Mouse (Mus musculus): ENCODE measurements around the gene Pdlim4. TPM values are rescaled to one million over a fixed set of nuclear protein-coding genes. Genes with fewer than 3 reads are reported as not detected.
A peak's percentile ranks its signal among the peaks of the same experiment; 100 is the strongest.

Pdlim4 gene
- polyA plus RNA-seq, 1 experiment = 53.3 TPM

DNA sequence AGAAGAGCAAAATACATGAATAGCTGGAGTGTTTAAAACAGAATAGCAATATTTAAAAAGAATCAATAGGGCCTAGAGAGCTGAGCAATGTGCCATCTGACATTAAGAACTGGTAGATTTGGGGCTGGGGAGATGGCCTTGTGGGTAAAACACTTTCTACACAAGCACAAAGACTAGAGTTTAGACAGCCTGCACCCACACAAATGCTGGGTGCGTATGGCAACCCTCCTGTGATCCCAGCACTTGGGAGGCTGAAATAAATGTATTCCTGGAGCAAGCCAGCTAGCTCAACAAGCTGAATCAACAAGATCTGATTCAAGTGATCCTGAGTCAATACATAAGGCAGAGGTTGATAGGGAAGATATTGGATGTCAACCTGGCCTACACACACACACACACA, 16.2 kb upstream of the Pdlim4 start:
- no peak overlapping the region for H3K27ac ChIP-seq (ENCODE audit: insufficient read depth, low read length)
- WGBS = 93% methylated on average over 1 of the region's 1 CpGs

DNA sequence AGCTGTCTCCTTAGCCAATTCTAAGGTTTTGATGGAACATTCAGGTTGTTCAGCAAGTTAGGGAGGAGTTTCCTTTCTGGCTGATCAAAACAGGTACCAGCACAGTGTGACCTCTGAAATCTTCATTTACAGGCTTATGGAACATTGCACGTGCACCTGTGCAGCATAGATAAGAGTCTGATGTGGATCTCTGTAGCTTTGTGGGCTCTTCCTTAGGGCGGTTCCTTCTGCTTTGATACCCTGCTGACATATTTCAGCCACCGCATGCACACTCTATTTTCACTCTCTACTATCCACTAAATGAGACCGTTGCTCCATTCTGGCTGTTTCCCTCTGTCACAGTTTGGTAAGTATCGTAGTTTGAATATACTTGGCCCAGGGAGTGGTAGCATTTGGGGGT, 13.9 kb upstream of the Pdlim4 start:
- Histone ChIP-seq H3K36me3 (ENCODE audit: control insufficient read depth, insufficient read depth, low read length) (no peaks in the 10 kb centered on the region), H3K4me1 (ENCODE audit: control insufficient read depth, insufficient read depth, insufficient read length) (no peaks in the 10 kb centered on the region), H3K4me3 (ENCODE audit: extremely low read depth, insufficient read depth, insufficient read length) (no peak overlapping the region), H3K27me3 (ENCODE audit: control insufficient read depth, insufficient read depth, low read length) (no peaks in the 10 kb centered on the region), H3K27ac (ENCODE audit: insufficient read depth, low read length) (peak overlapping the region; percentile 52)
- WGBS = 74% methylated on average over 5 of the region's 5 CpGs
- DNase-seq (ENCODE audit: low read depth in 1 of 2, low spot score in 2 of 2) = no peak
- TF ChIP-seq POLR2A (IDR thresholded peaks at IDR 0.05; ENCODE audit: low read depth, low read length) = no peak
- no peak for TF ChIP-seq CTCF (IDR thresholded peaks at IDR 0.05; ENCODE audit: extremely low read depth, insufficient read depth, insufficient read length, insufficient replicate concordance)

More for the DNA sequence above, 16.2 kb upstream of the Pdlim4 start:
- no peaks in the 10 kb centered on the region for H3K36me3 ChIP-seq (ENCODE audit: control insufficient read depth, insufficient read depth, low read length)
- H3K4me3 ChIP-seq (ENCODE audit: extremely low read depth, insufficient read depth, insufficient read length) = no peak overlapping the region
- no peaks in the 10 kb centered on the region for H3K27me3 ChIP-seq (ENCODE audit: control insufficient read depth, insufficient read depth, low read length)
- H3K4me1 ChIP-seq (ENCODE audit: control insufficient read depth, insufficient read depth, insufficient read length) = no peaks in the 10 kb centered on the region; the same call in 1 of the 2 replicates
- DNase-seq (ENCODE audit: low read depth in 1 of 2, low spot score in 2 of 2) = no peak
- TF ChIP-seq CTCF (IDR thresholded peaks at IDR 0.05; ENCODE audit: extremely low read depth, insufficient read depth, insufficient read length, insufficient replicate concordance) (no peak), POLR2A (IDR thresholded peaks at IDR 0.05; ENCODE audit: low read depth, low read length) (no peak)

DNA sequence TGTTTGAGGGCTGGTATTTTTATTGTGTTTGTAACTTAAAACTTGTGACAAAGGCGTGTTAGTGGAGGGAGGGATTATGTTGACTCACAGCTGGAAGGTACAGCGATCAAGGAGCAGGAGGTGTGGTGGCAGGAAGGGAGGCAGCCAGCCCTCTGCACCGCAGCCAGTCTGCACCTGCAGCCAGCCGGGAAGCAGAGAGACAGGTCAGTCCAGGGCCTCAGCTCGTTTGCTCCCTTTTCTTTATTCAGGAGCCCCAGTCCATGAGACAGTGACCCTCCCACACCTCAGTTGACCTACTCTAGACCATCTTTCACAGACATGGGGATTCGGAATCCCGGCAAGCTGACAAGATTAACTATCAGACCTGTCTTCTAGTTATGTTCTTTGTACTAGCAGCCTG, 11.6 kb upstream of the Pdlim4 start:
- TF ChIP-seq CTCF (IDR thresholded peaks at IDR 0.05; ENCODE audit: extremely low read depth, insufficient read depth, insufficient read length, insufficient replicate concordance) = no peak
- TF ChIP-seq POLR2A (IDR thresholded peaks at IDR 0.05; ENCODE audit: low read depth, low read length) = no peak
- Histone ChIP-seq H3K4me3 (ENCODE audit: extremely low read depth, insufficient read depth, insufficient read length) (no peak overlapping the region), H3K27me3 (ENCODE audit: control insufficient read depth, insufficient read depth, low read length) (no peaks in the 10 kb centered on the region), H3K4me1 (ENCODE audit: control insufficient read depth, insufficient read depth, insufficient read length) (no peaks in the 10 kb centered on the region), H3K36me3 (ENCODE audit: control insufficient read depth, insufficient read depth, low read length) (no peaks in the 10 kb centered on the region), H3K27ac (ENCODE audit: insufficient read depth, low read length) (no peak overlapping the region)
- DNase-seq (ENCODE audit: low read depth in 1 of 2, low spot score in 2 of 2) = no peak
- WGBS = 59% methylated on average over 7 of the region's 7 CpGs

DNA sequence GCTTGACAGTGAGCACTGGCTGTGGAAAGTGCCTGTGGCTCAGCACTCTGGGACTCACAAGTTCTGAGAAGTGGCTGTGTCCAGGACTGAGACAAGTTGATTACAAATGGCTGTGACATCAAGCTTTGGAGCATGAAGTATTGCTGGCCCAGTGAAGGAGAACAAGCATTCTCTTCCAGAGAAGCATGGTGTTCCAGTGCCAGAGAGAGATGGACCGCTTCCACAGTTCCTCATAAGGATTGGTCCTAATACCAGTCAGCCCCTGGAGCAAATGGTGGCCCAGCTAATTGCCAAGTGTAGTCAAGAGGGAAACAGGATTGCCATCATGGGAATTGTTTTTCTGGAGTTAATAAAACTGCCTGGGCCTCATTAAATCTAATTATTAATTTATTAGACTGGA, 7.3 kb upstream of the Pdlim4 start:
- no peak for TF ChIP-seq CTCF (IDR thresholded peaks at IDR 0.05; ENCODE audit: extremely low read depth, insufficient read depth, insufficient read length, insufficient replicate concordance)
- TF ChIP-seq POLR2A (IDR thresholded peaks at IDR 0.05; ENCODE audit: low read depth, low read length) = no peak
- H3K4me1 ChIP-seq (ENCODE audit: control insufficient read depth, insufficient read depth, insufficient read length) = no peaks in the 10 kb centered on the region
- H3K36me3 ChIP-seq (ENCODE audit: control insufficient read depth, insufficient read depth, low read length) = no peaks in the 10 kb centered on the region
- H3K27me3 ChIP-seq (ENCODE audit: control insufficient read depth, insufficient read depth, low read length) = no peaks in the 10 kb centered on the region
- 98% methylated on average over 1 of the region's 1 CpGs for WGBS
- H3K4me3 ChIP-seq (ENCODE audit: extremely low read depth, insufficient read depth, insufficient read length) = no peak overlapping the region
- DNase-seq (ENCODE audit: low read depth in 1 of 2, low spot score in 2 of 2) = no peak
- H3K27ac ChIP-seq (ENCODE audit: insufficient read depth, low read length) = no peak overlapping the region

DNA sequence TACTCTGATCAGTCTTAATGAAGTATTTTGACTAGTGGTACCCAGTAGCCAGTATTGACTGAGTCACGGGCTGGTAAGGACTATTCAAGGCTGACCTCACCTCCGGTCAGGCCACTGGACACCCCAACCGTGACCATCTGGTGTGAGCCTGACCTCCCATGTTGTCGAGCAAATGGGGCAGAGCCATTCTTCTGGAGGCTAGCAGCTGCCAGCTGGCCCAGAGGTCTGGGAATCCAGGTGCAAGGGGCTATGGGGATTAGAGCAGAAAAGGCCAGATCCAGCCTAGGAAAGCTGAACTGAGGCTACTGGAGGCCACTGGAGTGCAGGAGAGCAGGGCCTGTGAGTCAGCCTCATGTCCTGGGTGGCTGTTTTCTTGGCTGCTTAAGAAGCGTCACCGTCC, 6.5 kb upstream of the Pdlim4 start:
- H3K4me3 ChIP-seq (ENCODE audit: extremely low read depth, insufficient read depth, insufficient read length) = no peak overlapping the region
- TF ChIP-seq CTCF (IDR thresholded peaks at IDR 0.05; ENCODE audit: extremely low read depth, insufficient read depth, insufficient read length, insufficient replicate concordance) (no peak), POLR2A (IDR thresholded peaks at IDR 0.05; ENCODE audit: low read depth, low read length) (no peak)
- no peak overlapping the region for H3K27ac ChIP-seq (ENCODE audit: insufficient read depth, low read length)
- 89% methylated on average over 6 of the region's 6 CpGs for WGBS
- H3K36me3 ChIP-seq (ENCODE audit: control insufficient read depth, insufficient read depth, low read length) = no peaks in the 10 kb centered on the region
- no peak for DNase-seq (ENCODE audit: low read depth in 1 of 2, low spot score in 2 of 2)
- no peaks in the 10 kb centered on the region for H3K4me1 ChIP-seq (ENCODE audit: control insufficient read depth, insufficient read depth, insufficient read length)
- 0 out of 2 replicates have a peak, but pooled peaks cover 2% of the 10 kb centered on the region for H3K27me3 ChIP-seq (ENCODE audit: control insufficient read depth, insufficient read depth, low read length)

DNA sequence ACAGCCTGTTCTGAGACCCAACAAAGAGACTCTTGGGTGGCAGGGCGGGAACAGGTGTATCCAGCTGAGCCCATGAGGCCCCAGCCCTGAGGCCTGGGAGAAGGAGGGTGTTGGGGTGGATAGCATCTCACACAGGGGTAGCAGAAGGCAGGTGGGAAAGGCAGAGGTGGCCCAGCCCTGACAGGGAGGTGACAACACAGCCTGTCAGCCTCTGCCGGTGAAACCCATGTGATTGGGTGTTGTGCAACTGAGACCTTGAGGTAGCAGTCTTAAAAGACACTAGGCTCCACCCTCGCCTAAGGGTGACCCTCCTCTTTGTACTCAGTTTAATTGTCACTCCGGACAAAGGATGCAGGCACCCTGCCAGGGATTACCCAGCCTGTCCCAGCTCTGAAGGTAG, 4.5 kb upstream of the Pdlim4 start:
- no peak overlapping the region for H3K4me3 ChIP-seq (ENCODE audit: extremely low read depth, insufficient read depth, insufficient read length)
- no peak overlapping the region for H3K27ac ChIP-seq (ENCODE audit: insufficient read depth, low read length)
- no peaks in the 10 kb centered on the region for H3K36me3 ChIP-seq (ENCODE audit: control insufficient read depth, insufficient read depth, low read length)
- peaks cover 5% of the 10 kb centered on the region for H3K27me3 ChIP-seq (ENCODE audit: control insufficient read depth, insufficient read depth, low read length)
- 67% methylated on average over 4 of the region's 4 CpGs for WGBS
- peaks cover 3% of the 10 kb centered on the region; the same call in 1 of the 2 replicates for H3K4me1 ChIP-seq (ENCODE audit: control insufficient read depth, insufficient read depth, insufficient read length)
- no peak for DNase-seq (ENCODE audit: low read depth in 1 of 2, low spot score in 2 of 2)
- TF ChIP-seq POLR2A (IDR thresholded peaks at IDR 0.05; ENCODE audit: low read depth, low read length) (no peak), CTCF (IDR thresholded peaks at IDR 0.05; ENCODE audit: extremely low read depth, insufficient read depth, insufficient read length, insufficient replicate concordance) (no peak)

DNA sequence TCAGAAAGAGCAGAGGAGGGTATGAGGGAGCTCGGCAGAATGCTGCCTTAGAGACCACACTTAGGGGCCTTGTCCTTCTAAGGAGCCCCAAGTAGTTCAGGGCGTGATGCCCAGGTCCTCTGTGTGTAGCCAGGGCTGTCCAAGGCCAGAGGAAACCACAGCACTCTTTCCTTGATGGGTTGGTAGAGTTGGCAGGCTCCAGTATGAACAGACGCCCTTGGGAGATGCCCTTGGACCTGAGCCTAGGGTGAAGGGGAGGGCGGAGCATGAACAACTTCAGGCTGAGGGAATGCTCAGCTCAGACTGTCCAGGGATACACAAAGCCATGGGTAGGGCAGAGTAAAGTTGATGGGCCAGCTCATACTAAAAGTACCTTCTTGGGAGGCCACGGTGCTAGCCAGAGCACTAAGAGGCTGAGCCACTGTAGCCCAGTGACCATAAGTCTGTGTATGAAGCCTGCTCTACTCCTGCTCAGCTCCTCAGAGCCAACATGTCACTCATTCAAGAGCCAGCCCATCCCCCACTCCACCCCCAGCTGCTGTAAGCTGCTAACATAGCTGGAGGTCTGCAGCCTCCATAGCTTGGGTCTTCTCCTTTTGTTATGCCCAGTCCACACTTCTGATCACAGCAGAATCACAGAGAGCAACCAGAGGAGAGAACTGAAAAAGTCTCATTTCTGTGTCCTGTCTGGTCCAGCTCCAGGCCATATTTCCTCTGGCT, 3.1 kb upstream of the Pdlim4 start:
- 81% methylated on average over 5 of the region's 5 CpGs for WGBS
- Histone ChIP-seq H3K4me3 (ENCODE audit: extremely low read depth, insufficient read depth, insufficient read length) (no peak overlapping the region), H3K36me3 (ENCODE audit: control insufficient read depth, insufficient read depth, low read length) (no peaks in the 10 kb centered on the region), H3K27ac (ENCODE audit: insufficient read depth, low read length) (no peak overlapping the region; the same call in 1 of the 2 replicates), H3K4me1 (ENCODE audit: control insufficient read depth, insufficient read depth, insufficient read length) (peaks cover 3% of the 10 kb centered on the region; the same call in 1 of the 2 replicates), H3K27me3 (ENCODE audit: control insufficient read depth, insufficient read depth, low read length) (peaks cover 5% of the 10 kb centered on the region)
- TF ChIP-seq CTCF (IDR thresholded peaks at IDR 0.05; ENCODE audit: extremely low read depth, insufficient read depth, insufficient read length, insufficient replicate concordance) (no peak), POLR2A (IDR thresholded peaks at IDR 0.05; ENCODE audit: low read depth, low read length) (no peak)
- DNase-seq (ENCODE audit: low read depth in 1 of 2, low spot score in 2 of 2) = no peak

Measured in spleen, adult 2 months (tissue).